In the genomic region with DNA sequence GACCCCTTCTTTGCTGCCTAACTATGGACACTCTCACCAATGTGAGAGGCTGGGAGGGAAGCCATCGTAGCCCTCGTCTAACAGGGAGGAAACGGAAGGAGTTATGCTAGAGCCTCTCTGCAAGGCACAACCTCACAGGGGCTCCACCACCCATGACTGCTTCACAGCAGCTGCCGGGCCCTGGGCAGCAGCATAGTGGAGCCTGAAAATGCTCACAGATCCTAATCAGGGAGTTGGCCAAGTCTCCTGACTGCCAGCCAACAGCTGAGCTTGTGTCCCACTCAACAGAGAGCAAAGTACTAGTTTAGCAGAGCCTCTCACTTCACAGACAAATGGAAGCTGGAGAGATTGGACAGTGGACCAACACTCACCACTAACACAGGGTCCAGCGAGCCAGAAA, we compare ENCODE assay signal across 11 mouse cellular contexts. TPM values are rescaled to one million over a fixed set of nuclear protein-coding genes. Genes with fewer than 3 reads are reported as not detected.
A peak's percentile ranks its signal among the peaks of the same experiment; 100 is the strongest.
DNase-seq lines count a peak whose midpoint lies in the region; ATAC-seq lines count a peak whose summit lies in the region.
"Had no signal": no experiment of that assay in that cellular context is flagged by ENCODE, and none has a peak within 500 bp of the region (broad histone marks: within the 10 kb centered on the region; RNA-seq: fewer than 3 reads in every experiment).

No protein-coding gene starts in this region.

- no peak overlapping the region for H3K9ac ChIP-seq in kidney, embryonic 14.5 days (ENCODE audit: low read depth, low read length)
- no peak overlapping the region for H3K9ac ChIP-seq in limb, embryonic 12.5 days (replicated peaks)
- H3K9ac ChIP-seq in midbrain, embryonic 13.5 days (replicated peaks), result no peak overlapping the region
- H3K9ac ChIP-seq: neural tube, embryonic 12.5 days had no signal

- no peaks in the 10 kb centered on the region; the same call in 1 of the 2 replicates for H3K4me1 ChIP-seq in kidney, embryonic 14.5 days (ENCODE audit: control insufficient read depth, insufficient read depth, low read length)
- H3K4me1 ChIP-seq in limb, embryonic 12.5 days (replicated peaks), result peaks cover 25% of the 10 kb centered on the region
- no peaks in the 10 kb centered on the region for H3K4me1 ChIP-seq in midbrain, embryonic 13.5 days (replicated peaks)
- H3K4me1 ChIP-seq: neural tube, embryonic 12.5 days had no signal

- no peaks in the 10 kb centered on the region for H3K36me3 ChIP-seq in kidney, embryonic 14.5 days (ENCODE audit: control insufficient read depth, insufficient read depth, low read length)
- no peaks in the 10 kb centered on the region; the same call in 1 of the 2 replicates for H3K36me3 ChIP-seq in limb, embryonic 12.5 days
- H3K36me3 ChIP-seq in midbrain, embryonic 13.5 days, result no peaks in the 10 kb centered on the region
- H3K36me3 ChIP-seq: neural tube, embryonic 12.5 days had no signal

- no peak overlapping the region for H3K4me3 ChIP-seq in kidney, embryonic 14.5 days (ENCODE audit: low read length)
- no peak overlapping the region for H3K4me3 ChIP-seq in limb, embryonic 12.5 days (replicated peaks)
- H3K4me3 ChIP-seq in midbrain, embryonic 13.5 days (replicated peaks), result no peak overlapping the region
- H3K4me3 ChIP-seq: neural tube, embryonic 12.5 days had no signal

- no peaks in the 10 kb centered on the region for H3K27me3 ChIP-seq in kidney, embryonic 14.5 days (ENCODE audit: control insufficient read depth, insufficient read depth, low read length)
- no peaks in the 10 kb centered on the region for H3K27me3 ChIP-seq in limb, embryonic 12.5 days
- H3K27me3 ChIP-seq in midbrain, embryonic 13.5 days, result no peaks in the 10 kb centered on the region
- H3K27me3 ChIP-seq: neural tube, embryonic 12.5 days had no signal

- 62% methylated on average over 5 of the region's 5 CpGs for WGBS in kidney, embryonic 14.5 days
- 79% methylated on average over 5 of the region's 5 CpGs for WGBS in limb, embryonic 12.5 days
- WGBS in midbrain, embryonic 13.5 days, result 81% methylated on average over 5 of the region's 5 CpGs

- no peak overlapping the region for H3K4me2 ChIP-seq in kidney, embryonic 14.5 days (replicated peaks; ENCODE audit: low read depth, low read length)
- H3K4me2 ChIP-seq in limb, embryonic 12.5 days, result no peak overlapping the region
- no peak overlapping the region for H3K4me2 ChIP-seq in midbrain, embryonic 13.5 days (replicated peaks)
- H3K4me2 ChIP-seq: neural tube, embryonic 12.5 days had no signal

- DNase-seq in gastrocnemius, postnatal 10 days, result peak; percentile 66
- DNase-seq in gastrocnemius, adult 8-10 months (ENCODE audit: low spot score in 2 of 2), result no peak
- DNase-seq in Muller cell, postnatal 12 days (ENCODE audit: inconsistent ontology term), result peak; percentile 11
- DNase-seq in spleen, postnatal 4 days (ENCODE audit: low spot score in 2 of 2), result no peak
- no peak for DNase-seq in heart, adult 18-20 months
- DNase-seq: lung, postnatal 36 days had no signal

- H3K9me3 ChIP-seq in kidney, embryonic 14.5 days (ENCODE audit: control insufficient read depth, low read length), result no peaks in the 10 kb centered on the region
- H3K9me3 ChIP-seq in limb, embryonic 12.5 days, result no peaks in the 10 kb centered on the region
- no peaks in the 10 kb centered on the region for H3K9me3 ChIP-seq in midbrain, embryonic 13.5 days
- H3K9me3 ChIP-seq: neural tube, embryonic 12.5 days had no signal

- ATAC-seq in kidney, embryonic 14.5 days (ENCODE audit: low FRiP score, low TSS enrichment), result peak; percentile 24; the same call in 1 of the 2 replicates
- ATAC-seq in limb, embryonic 12.5 days (ENCODE audit: insufficient number of reproducible peaks, insufficient read depth, low FRiP score, low TSS enrichment, low read depth), result 0 out of 2 replicates have a peak, but pooled peaks have one; percentile 26
- no peak for ATAC-seq in midbrain, embryonic 13.5 days

- H3K27ac ChIP-seq in kidney, embryonic 14.5 days (ENCODE audit: low read depth, low read length), result peak overlapping the region; percentile 65
- H3K27ac ChIP-seq in limb, embryonic 12.5 days, result peak overlapping the region; percentile 69
- H3K27ac ChIP-seq in midbrain, embryonic 13.5 days, result no peak overlapping the region
- H3K27ac ChIP-seq: neural tube, embryonic 12.5 days had no signal

RNA-seq across cellular contexts. Expression of a gene that starts 21.5 kb away (rescaled TPM):
- total RNA-seq in gastrocnemius, postnatal 10 days (2021), result under 1 TPM; 0.59 to 0.72 TPM
- total RNA-seq in gastrocnemius, adult 8-10 months (2022), result under 1 TPM; 0.22 to 0.35 (median 0.28) TPM
- 0.26 and 0.66 TPM in 2 replicates for polyA plus RNA-seq in kidney, embryonic 14.5 days (2014; fragmentation: Nextera tagmentation; extraction: Ambion mirVana)
- 0.91 and 2.0 TPM in 2 replicates for polyA plus RNA-seq in limb, embryonic 12.5 days (2016; fragmentation: Nextera tagmentation; extraction: Ambion mirVana)
- polyA plus RNA-seq in midbrain, embryonic 13.5 days (2015; fragmentation: Nextera tagmentation; extraction: Ambion mirVana), result not detected in 2 replicates
- total RNA-seq in heart, adult 18-20 months (2021), result under 1 TPM; 0.46 to 0.60 TPM
- polyA plus RNA-seq: large intestine, adult 2 months had no signal

RNA-seq across cellular contexts. Expression of a gene that starts 29.4 kb away (rescaled TPM):
- 1 to 10 TPM; 1.8 to 2.3 TPM for total RNA-seq in gastrocnemius, postnatal 10 days (2021)
- 1 to 10 TPM; 3.9 to 5.2 (median 4.9) TPM for total RNA-seq in gastrocnemius, adult 8-10 months (2022)
- not detected in 2 replicates for polyA plus RNA-seq in kidney, embryonic 14.5 days (2014; fragmentation: Nextera tagmentation; extraction: Ambion mirVana)
- polyA plus RNA-seq in limb, embryonic 12.5 days (2016; fragmentation: Nextera tagmentation; extraction: Ambion mirVana), result 0.18 TPM in 1 of 2 replicates, not detected in the other
- polyA plus RNA-seq in midbrain, embryonic 13.5 days (2015; fragmentation: Nextera tagmentation; extraction: Ambion mirVana), result not detected in 2 replicates
- 1 to 10 TPM; 6.0 to 7.0 TPM for total RNA-seq in heart, adult 18-20 months (2021)
- polyA plus RNA-seq: neural tube, embryonic 12.5 days had no signal

Comparison
In these comparisons a context has a peak if more than half of its experiments do, and no peak if none do; other contexts are left out.
1. DNase-seq: peak in gastrocnemius, postnatal 10 days (single experiment) and Muller cell, postnatal 12 days (single experiment); none in gastrocnemius, adult 8-10 months (0 of 2), spleen, postnatal 4 days (0 of 2) and heart, adult 18-20 months (0 of 2).